Mouse (Mus musculus): Measurements from ENCODE around the gene Iqcc. TPM values are rescaled to one million over a fixed set of nuclear protein-coding genes. Genes with fewer than 3 reads are reported as not detected.

Gene Iqcc
- polyA plus RNA-seq (2011; ENCODE audit: insufficient read depth, insufficient read length, low replicate concordance, missing spikeins), result 11.1 and 11.6 TPM in 2 replicates

GRCm38 (mm10) chr4:129618786-129619691 lies at the start of gene Iqcc:
Gene Iqcc (minus strand): TSS chr4:129619099.
- 3% methylated on average over 44 of the region's 44 CpGs for whole genome bisulfite sequencing

DNA sequence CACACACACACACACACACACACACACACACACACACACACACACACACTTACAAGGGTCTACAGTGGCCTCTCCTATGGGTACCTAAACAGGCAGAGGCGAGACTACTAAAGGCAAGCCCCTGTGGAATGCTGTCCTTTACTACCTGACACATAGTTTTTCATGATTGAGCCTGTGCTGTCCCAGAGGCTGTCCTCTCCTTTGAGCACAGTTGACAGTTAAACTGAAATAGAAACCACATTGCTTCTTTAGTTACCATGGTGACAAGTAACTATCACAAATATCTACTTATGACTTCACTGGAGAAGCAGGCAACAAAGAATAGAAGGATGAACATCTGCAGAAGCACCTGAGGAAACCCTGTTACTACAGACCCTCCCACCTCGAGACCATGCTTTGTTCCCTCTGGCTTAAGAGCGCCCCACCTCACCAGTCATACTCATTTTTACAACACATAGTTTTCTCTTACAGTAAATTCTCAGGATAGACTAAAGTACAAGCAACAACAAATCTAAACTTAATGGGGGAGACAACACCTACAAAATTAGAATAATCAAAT lies 43.4 kb upstream of the Iqcc start:
- WGBS, result 82% methylated on average over 3 of the region's 3 CpGs
- H3K4me1 ChIP-seq (ENCODE audit: control insufficient read depth, insufficient read depth, low read length), result no peaks in the 10 kb centered on the region
- TF ChIP-seq CTCF (IDR thresholded peaks at IDR 0.05; ENCODE audit: control insufficient read depth, insufficient read depth, low read length) (no peak), POLR2A (IDR thresholded peaks at IDR 0.05; ENCODE audit: borderline replicate concordance, control insufficient read depth, low read depth, low read length) (no peak)
- no peak overlapping the region for H3K27ac ChIP-seq (ENCODE audit: control insufficient read depth, insufficient read depth, low read depth, low read length, poor library complexity)
- H3K4me3 ChIP-seq (replicated peaks; ENCODE audit: control insufficient read depth, low read depth, low read length), result no peak overlapping the region

More at GRCm38 (mm10) chr4:129618786-129619691, at the start of gene Iqcc:
- TF ChIP-seq POLR2A (IDR thresholded peaks at IDR 0.05; ENCODE audit: borderline replicate concordance, control insufficient read depth, low read depth, low read length) (peak; percentile 96; the same call in 1 of the 2 replicates), CTCF (IDR thresholded peaks at IDR 0.05; ENCODE audit: control insufficient read depth, insufficient read depth, low read length) (peak; percentile 4; the same call in 1 of the 2 replicates)
- Histone ChIP-seq H3K4me1 (ENCODE audit: control insufficient read depth, insufficient read depth, low read length) (peaks cover 5% of the 10 kb centered on the region; the same call in 1 of the 2 replicates), H3K4me3 (replicated peaks; ENCODE audit: control insufficient read depth, low read depth, low read length) (peak within 1 kb of the TSS; percentile 78), H3K27ac (ENCODE audit: control insufficient read depth, insufficient read depth, low read depth, low read length, poor library complexity) (peak within 1 kb of the TSS; percentile 73)

GRCm38 (mm10) chr4:129661584-129661983 lies 42.7 kb upstream of the Iqcc start:
- TF ChIP-seq CTCF (IDR thresholded peaks at IDR 0.05; ENCODE audit: control insufficient read depth, insufficient read depth, low read length) (no peak), POLR2A (IDR thresholded peaks at IDR 0.05; ENCODE audit: borderline replicate concordance, control insufficient read depth, low read depth, low read length) (no peak)
- Histone ChIP-seq H3K27ac (ENCODE audit: control insufficient read depth, insufficient read depth, low read depth, low read length, poor library complexity) (no peak overlapping the region), H3K4me1 (ENCODE audit: control insufficient read depth, insufficient read depth, low read length) (no peaks in the 10 kb centered on the region), H3K4me3 (replicated peaks; ENCODE audit: control insufficient read depth, low read depth, low read length) (no peak overlapping the region)
- WGBS, result 87% methylated on average over 3 of the region's 3 CpGs

DNA sequence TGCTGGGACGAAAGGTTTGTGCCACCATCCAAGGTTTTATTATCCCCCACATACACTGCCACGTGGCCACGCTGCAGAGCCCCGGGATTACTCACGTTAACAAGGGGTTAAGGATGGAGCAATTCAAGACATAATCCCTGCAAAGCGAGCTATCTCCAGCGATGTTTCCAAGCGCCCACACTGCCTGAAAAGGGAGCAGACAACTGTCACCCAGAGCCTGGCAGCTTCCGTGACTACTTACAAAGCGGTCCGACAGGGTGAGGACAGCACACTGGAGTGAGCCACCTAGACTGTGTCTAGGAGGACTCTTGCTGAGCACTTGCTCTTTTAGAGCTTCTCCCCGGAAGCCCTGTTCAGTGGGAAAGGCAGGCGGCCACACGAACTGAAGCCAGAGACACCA lies 35.9 kb upstream of the Iqcc start:
- Histone ChIP-seq H3K4me3 (replicated peaks; ENCODE audit: control insufficient read depth, low read depth, low read length) (no peak overlapping the region), H3K4me1 (ENCODE audit: control insufficient read depth, insufficient read depth, low read length) (no peaks in the 10 kb centered on the region), H3K27ac (ENCODE audit: control insufficient read depth, insufficient read depth, low read depth, low read length, poor library complexity) (no peak overlapping the region)
- no peak for TF ChIP-seq CTCF (IDR thresholded peaks at IDR 0.05; ENCODE audit: control insufficient read depth, insufficient read depth, low read length)
- no peak for TF ChIP-seq POLR2A (IDR thresholded peaks at IDR 0.05; ENCODE audit: borderline replicate concordance, control insufficient read depth, low read depth, low read length)
- 92% methylated on average over 14 of the region's 14 CpGs for WGBS

- no peak overlapping the region for H3K4me3 ChIP-seq (replicated peaks; ENCODE audit: control insufficient read depth, low read depth, low read length)
- no peaks in the 10 kb centered on the region for H3K4me1 ChIP-seq (ENCODE audit: control insufficient read depth, insufficient read depth, low read length)
- H3K27ac ChIP-seq (ENCODE audit: control insufficient read depth, insufficient read depth, low read depth, low read length, poor library complexity), result no peak overlapping the region
- WGBS, result 87% methylated on average over 8 of the region's 8 CpGs
- TF ChIP-seq CTCF (IDR thresholded peaks at IDR 0.05; ENCODE audit: control insufficient read depth, insufficient read depth, low read length), result no peak
- no peak for TF ChIP-seq POLR2A (IDR thresholded peaks at IDR 0.05; ENCODE audit: borderline replicate concordance, control insufficient read depth, low read depth, low read length)
Observed at GRCm38 (mm10) chr4:129650359-129650758, 31.5 kb upstream of the Iqcc start.

GRCm38 (mm10) chr4:129648656-129649055 lies 29.8 kb upstream of the Iqcc start:
- 86% methylated on average over 1 of the region's 1 CpGs for WGBS
- no peak for TF ChIP-seq CTCF (IDR thresholded peaks at IDR 0.05; ENCODE audit: control insufficient read depth, insufficient read depth, low read length)
- TF ChIP-seq POLR2A (IDR thresholded peaks at IDR 0.05; ENCODE audit: borderline replicate concordance, control insufficient read depth, low read depth, low read length), result no peak
- Histone ChIP-seq H3K4me1 (ENCODE audit: control insufficient read depth, insufficient read depth, low read length) (no peaks in the 10 kb centered on the region), H3K27ac (ENCODE audit: control insufficient read depth, insufficient read depth, low read depth, low read length, poor library complexity) (no peak overlapping the region), H3K4me3 (replicated peaks; ENCODE audit: control insufficient read depth, low read depth, low read length) (no peak overlapping the region)

DNA sequence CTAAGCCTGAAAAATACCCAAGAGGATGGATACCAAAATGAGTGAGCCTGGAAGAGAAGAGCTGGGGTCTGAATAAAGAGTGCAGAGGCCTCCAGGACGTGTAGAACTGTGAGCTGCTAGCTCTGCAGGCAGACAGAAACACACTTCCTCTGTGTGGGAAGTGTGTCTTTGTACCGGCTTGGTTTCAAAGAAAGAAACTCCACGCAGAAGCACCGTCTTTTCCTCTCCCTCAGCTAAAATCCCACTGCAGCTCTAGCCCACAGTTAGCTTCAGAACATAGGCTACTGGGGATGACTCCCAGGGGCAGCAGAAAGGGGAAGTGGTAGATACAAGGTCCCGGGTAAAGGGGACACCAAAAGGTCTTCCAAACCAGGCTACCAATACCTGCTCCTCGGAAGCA lies 26.3 kb upstream of the Iqcc start:
- TF ChIP-seq CTCF (IDR thresholded peaks at IDR 0.05; ENCODE audit: control insufficient read depth, insufficient read depth, low read length) (no peak), POLR2A (IDR thresholded peaks at IDR 0.05; ENCODE audit: borderline replicate concordance, control insufficient read depth, low read depth, low read length) (no peak)
- Histone ChIP-seq H3K27ac (ENCODE audit: control insufficient read depth, insufficient read depth, low read depth, low read length, poor library complexity) (no peak overlapping the region), H3K4me1 (ENCODE audit: control insufficient read depth, insufficient read depth, low read length) (no peaks in the 10 kb centered on the region), H3K4me3 (replicated peaks; ENCODE audit: control insufficient read depth, low read depth, low read length) (no peak overlapping the region)
- WGBS, result 37% methylated on average over 6 of the region's 6 CpGs

- no peaks in the 10 kb centered on the region for H3K4me1 ChIP-seq (ENCODE audit: control insufficient read depth, insufficient read depth, low read length)
- no peak overlapping the region for H3K27ac ChIP-seq (ENCODE audit: control insufficient read depth, insufficient read depth, low read depth, low read length, poor library complexity)
- 61% methylated on average over 5 of the region's 5 CpGs for WGBS
- TF ChIP-seq POLR2A (IDR thresholded peaks at IDR 0.05; ENCODE audit: borderline replicate concordance, control insufficient read depth, low read depth, low read length), result no peak
- no peak for TF ChIP-seq CTCF (IDR thresholded peaks at IDR 0.05; ENCODE audit: control insufficient read depth, insufficient read depth, low read length)
- no peak overlapping the region for H3K4me3 ChIP-seq (replicated peaks; ENCODE audit: control insufficient read depth, low read depth, low read length)
Observed at GRCm38 (mm10) chr4:129641756-129642155, 22.9 kb upstream of the Iqcc start.
